Mouse (Mus musculus) embryonic fibroblast, embryonic 13.5 days (primary cell): ENCODE measurements around the gene Slf2.

Source experiments
- CTCF ChIP-seq: IDR thresholded peaks from 2 replicates; pipeline ENCODE4 v1.5.1; 2011; ENCODE audit warnings: mild to moderate bottlenecking, control low read depth, low read length, moderate library complexity, borderline replicate concordance; ENCODE audit not compliant: insufficient read depth
- POLR2A ChIP-seq: IDR thresholded peaks from 2 replicates; pipeline ENCODE4 v1.6.1; 2011; ENCODE audit warnings: low read depth, mild to moderate bottlenecking, control low read depth, low read length, moderate library complexity

DNA sequence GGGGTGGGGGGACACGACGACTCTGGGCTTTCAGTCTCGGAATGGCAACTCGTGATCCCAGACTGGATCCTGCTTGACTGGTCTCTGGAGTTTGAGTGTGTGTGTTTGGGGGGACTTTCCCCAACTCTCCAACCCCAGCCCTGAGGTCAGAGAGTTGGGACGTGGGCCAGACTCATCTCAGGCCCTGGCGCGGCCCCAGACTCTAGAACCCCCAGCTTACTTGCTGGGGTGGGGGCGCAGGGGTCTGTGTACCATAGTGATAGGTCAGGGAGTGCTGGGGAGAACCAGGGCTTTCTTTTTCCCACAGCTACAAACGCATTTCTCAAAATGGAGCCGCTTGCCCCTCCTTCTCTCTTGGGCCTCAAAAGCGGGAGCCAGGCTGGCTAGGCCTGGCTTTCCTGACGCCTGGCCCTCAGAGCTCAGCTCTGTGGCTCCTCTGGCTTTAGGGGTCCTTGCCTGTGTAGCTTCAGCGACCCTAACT, 87.4 kb downstream of the Slf2 start:
- TF ChIP-seq CTCF (no peak), POLR2A (no peak; the same call in 1 of the 2 replicates)
